Mouse (Mus musculus) midbrain, embryonic 12.5 days (tissue): ENCODE data around the gene Poldip3. TPM values are rescaled to one million over a fixed set of nuclear protein-coding genes. Genes with fewer than 3 reads are reported as not detected.
A peak's percentile ranks its signal among the peaks of the same experiment; 100 is the strongest.

Source experiments
- ATAC-seq: fragments of 200-750 bp; cut with Nextera tagmentation; 2 replicates; pipeline ENCODE4 v1.8.0; 2017; ENCODE audit warnings: low read depth, moderate TSS enrichment, moderate library complexity; ENCODE audit not compliant: low FRiP score
- H3K27ac ChIP-seq: fragments of 300-500 bp; sonication (generic); replicated peaks from 2 replicates; pipeline ENCODE4 v1.5.1; 2016; ENCODE audit warnings: mild to moderate bottlenecking
- H3K27me3 ChIP-seq: fragments of 300-500 bp; sonication (generic); 2 replicates; pipeline ENCODE4 v1.6.1; 2016; ENCODE audit warnings: mild to moderate bottlenecking
- H3K36me3 ChIP-seq: fragments of 300-500 bp; sonication (generic); 2 replicates; pipeline ENCODE4 v1.6.1; 2016
- H3K4me1 ChIP-seq: fragments of 300-500 bp; sonication (generic); 2 replicates; pipeline ENCODE4 v1.6.1; 2016
- H3K4me2 ChIP-seq: fragments of 300-500 bp; sonication (generic); replicated peaks from 2 replicates; pipeline ENCODE4 v1.6.1; 2016; ENCODE audit warnings: mild to moderate bottlenecking, moderate library complexity
- H3K4me3 ChIP-seq: fragments of 300-500 bp; sonication (generic); 2 replicates; pipeline ENCODE4 v1.5.1; 2016; ENCODE audit warnings: mild to moderate bottlenecking
- H3K9ac ChIP-seq: fragments of 300-500 bp; sonication (generic); replicated peaks from 2 replicates; pipeline ENCODE4 v1.6.1; 2016; ENCODE audit warnings: mild to moderate bottlenecking, moderate library complexity
- H3K9me3 ChIP-seq: fragments of 300-500 bp; sonication (generic); 2 replicates; pipeline ENCODE4 v1.6.1; 2016; ENCODE audit warnings: mild to moderate bottlenecking
- WGBS: fragments of 180-500 bp; shearing (Covaris S2); methylation state at CpG from one replicate; pipeline ENCODE4 v1.1.7; 2016; 5-methylcytosine and 5-hydroxymethylcytosine counted together
- polyA plus RNA-seq: library from polyadenylated mRNA; unstranded; fragments of >200 nt; fragmentation: Nextera tagmentation; extraction: Ambion mirVana; gene quantifications from 2 replicates; pipeline ENCODE4 v1.2.1, GENCODE M21; 2016

The Poldip3 gene
- polyA plus RNA-seq, 1 experiment from 2014 or later, result 183 TPM

DNA sequence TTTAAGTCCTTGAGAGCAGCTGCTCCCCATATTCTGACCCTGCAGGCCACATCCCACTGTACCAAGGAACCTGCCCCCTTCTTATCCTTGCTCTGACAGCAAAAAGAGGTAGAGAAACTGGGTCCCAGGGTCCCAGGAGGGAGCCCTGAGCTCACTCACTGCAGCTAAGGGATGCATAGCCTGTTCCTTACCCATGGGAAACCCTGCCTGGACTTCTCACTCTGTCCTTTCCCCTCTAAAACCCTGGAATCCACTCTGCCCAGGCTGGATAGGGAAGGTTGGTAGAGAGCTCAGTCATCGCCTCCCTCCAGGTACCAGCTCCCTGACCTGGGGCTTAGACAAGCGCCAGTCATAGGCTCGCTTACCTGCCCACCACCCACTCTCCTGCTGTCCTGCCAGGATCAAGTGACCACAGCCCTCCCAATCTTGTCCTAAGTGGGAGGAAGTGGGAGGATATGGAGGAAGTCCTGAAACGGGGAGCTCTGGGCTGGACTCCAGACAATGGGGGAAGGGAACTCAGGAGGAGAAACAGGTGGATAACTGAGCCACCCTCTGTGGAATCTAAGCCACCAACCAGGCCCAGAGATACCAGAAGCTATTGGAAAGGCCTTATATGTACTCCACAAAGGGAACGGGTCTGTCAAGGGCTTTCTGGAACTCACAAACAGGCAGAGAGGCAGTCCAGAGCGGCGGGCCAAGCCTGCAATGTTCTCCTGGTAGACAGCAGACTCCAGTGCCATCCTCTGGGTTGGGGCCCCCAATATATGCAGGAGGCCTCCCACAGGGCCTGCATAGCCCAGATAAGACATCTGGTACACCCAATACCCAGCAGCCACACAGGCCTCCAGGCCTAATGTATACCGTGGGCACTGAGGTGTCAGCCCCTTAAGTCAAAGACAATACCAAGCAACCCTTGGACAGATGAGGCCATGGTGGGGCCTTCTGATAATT is 20.9 kb upstream of the Poldip3 start:
- H3K27ac ChIP-seq, result no peak overlapping the region
- ATAC-seq, result no peak
- WGBS, result 84% methylated on average over 8 of the region's 8 CpGs
- peaks cover 28% of the 10 kb centered on the region for H3K4me1 ChIP-seq
- H3K9me3 ChIP-seq, result no peaks in the 10 kb centered on the region
- no peak overlapping the region for H3K4me3 ChIP-seq
- H3K4me2 ChIP-seq, result peak overlapping the region; percentile 13; the same call in 1 of the 2 replicates
- H3K9ac ChIP-seq, result 0 out of 2 replicates have a peak overlapping the region, but pooled peaks have one; percentile 6
- H3K27me3 ChIP-seq, result no peaks in the 10 kb centered on the region
- H3K36me3 ChIP-seq, result peaks cover 6% of the 10 kb centered on the region; the same call in 1 of the 2 replicates

DNA sequence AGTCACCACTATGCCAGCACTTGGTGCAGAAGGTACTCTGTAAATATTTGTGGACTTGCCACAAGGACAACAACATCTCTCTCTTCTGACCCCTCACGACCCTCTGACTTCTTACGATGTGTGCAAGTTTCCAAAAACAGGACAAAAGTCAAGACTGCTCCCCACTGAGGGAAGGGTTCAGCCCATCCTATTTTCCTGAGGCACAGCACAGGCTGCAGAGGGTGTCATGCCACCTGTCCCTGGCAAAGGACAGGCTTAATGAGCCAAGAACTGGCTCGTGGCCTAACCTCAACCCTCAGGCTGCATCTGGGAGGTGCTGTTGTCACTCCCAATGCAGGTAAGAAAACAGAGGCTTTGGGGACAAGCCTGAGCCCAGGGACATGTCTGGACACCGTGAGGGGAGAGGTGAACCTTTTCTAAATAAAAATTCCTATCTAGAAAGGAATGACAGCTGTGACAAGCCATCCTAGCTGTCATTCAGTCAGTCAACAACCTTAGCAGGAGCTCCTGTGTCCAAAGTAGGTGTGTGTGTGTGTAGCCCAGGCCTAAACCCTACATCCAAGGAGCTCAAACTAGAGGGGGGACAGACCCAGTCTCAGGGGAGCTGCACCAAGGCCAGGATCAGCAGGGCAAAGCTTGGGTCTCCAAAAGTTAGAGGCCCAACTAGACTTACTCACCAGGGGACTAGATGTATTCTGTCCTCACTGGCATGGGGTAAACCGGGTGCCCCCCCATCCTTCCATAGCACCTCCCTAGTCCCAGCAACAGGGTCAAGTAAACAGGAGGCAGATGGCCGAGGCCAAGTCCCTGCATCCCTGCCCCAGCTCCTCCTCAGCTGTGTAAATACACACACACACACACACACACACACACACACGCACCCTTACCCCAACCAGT is 19.9 kb upstream of the Poldip3 start:
- Histone ChIP-seq H3K4me1 (peaks cover 28% of the 10 kb centered on the region), H3K27ac (no peak overlapping the region), H3K4me2 (0 out of 2 replicates have a peak overlapping the region, but pooled peaks have one; percentile 13), H3K9me3 (no peaks in the 10 kb centered on the region), H3K4me3 (no peak overlapping the region), H3K36me3 (peaks cover 10% of the 10 kb centered on the region; the same call in 1 of the 2 replicates), H3K9ac (no peak overlapping the region; the same call in 1 of the 2 replicates), H3K27me3 (no peaks in the 10 kb centered on the region)
- ATAC-seq, result no peak
- WGBS, result 82% methylated on average over 7 of the region's 7 CpGs

DNA sequence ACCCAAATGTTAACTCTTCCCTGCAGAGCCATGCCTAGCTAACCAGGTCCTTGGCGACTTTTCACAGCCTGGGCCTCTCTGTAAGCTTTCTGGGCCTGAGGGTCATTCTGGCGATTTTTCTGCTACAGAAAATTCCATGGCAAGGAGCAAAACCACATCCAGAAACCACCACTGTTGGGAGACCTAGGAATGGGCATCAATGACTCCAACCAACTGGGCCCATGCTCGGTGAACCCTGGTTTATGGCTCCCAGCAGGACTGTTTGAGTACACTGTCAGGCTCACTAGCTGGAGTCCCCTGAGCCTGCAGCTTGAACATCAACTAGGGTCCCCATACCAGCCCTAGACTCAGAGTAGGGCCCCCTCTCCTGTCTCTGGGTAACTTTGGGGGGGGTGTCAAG is 19.1 kb upstream of the Poldip3 start:
- ATAC-seq, result no peak
- no peaks in the 10 kb centered on the region for H3K27me3 ChIP-seq
- no peak overlapping the region for H3K4me2 ChIP-seq
- peaks cover 28% of the 10 kb centered on the region for H3K4me1 ChIP-seq
- 84% methylated on average over 3 of the region's 3 CpGs for WGBS
- H3K9me3 ChIP-seq, result no peaks in the 10 kb centered on the region
- H3K4me3 ChIP-seq, result no peak overlapping the region
- no peak overlapping the region for H3K27ac ChIP-seq
- peaks cover 10% of the 10 kb centered on the region; the same call in 1 of the 2 replicates for H3K36me3 ChIP-seq
- H3K9ac ChIP-seq, result no peak overlapping the region

DNA sequence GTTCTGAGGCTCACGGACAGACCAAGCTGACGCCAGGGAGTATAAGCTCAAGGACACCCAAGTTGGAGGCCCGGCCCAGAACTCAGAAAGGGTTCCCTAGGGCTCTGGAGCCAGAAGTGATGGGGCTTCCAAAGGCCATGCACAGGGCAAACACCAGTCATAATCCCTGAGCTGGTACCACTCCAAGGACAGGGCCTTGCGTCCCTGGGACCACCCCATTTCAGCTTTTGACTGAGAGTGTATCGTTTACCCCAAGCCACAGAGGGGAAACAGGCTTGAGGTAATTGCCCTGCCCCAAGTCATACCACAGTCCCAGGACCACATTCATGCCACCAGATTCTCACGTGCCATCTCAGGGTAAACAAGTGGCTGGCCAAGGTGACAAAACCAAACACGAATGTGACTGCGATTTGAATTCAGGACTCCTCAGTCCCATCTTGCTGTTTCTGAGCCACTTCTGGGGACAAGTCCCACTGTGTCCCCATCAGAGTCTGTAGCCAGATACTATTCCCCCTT is 18.4 kb upstream of the Poldip3 start:
- H3K27me3 ChIP-seq, result no peaks in the 10 kb centered on the region
- ATAC-seq, result no peak
- no peaks in the 10 kb centered on the region for H3K9me3 ChIP-seq
- H3K9ac ChIP-seq, result no peak overlapping the region
- peaks cover 23% of the 10 kb centered on the region for H3K4me1 ChIP-seq
- peaks cover 17% of the 10 kb centered on the region; the same call in 1 of the 2 replicates for H3K36me3 ChIP-seq
- H3K4me3 ChIP-seq, result no peak overlapping the region
- 92% methylated on average over 8 of the region's 8 CpGs for WGBS
- H3K4me2 ChIP-seq, result no peak overlapping the region
- no peak overlapping the region for H3K27ac ChIP-seq

DNA sequence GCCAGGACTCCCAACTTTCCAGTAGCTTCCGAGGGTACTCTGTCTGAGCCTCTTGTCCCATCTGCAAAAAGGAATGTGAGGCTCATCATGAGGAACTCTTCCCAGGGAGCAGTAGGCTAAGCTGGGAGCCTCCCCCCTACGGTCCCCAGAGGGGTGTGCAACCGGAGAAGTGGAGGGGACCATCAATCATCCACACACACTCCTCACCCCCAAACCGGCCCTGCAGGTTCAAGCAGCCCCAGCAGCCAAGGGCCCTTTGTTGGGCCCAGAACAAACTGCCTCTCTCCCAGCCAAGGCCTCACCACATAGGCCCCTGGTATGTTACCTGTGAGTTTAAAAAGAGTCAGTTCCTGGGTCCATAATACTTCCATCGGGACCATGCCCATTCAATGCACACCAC is 17.9 kb upstream of the Poldip3 start:
- no peak for ATAC-seq
- Histone ChIP-seq H3K9me3 (no peaks in the 10 kb centered on the region), H3K27me3 (no peaks in the 10 kb centered on the region), H3K9ac (no peak overlapping the region), H3K27ac (no peak overlapping the region), H3K4me2 (no peak overlapping the region), H3K4me3 (no peak overlapping the region), H3K36me3 (peaks cover 21% of the 10 kb centered on the region; the same call in 1 of the 2 replicates), H3K4me1 (peaks cover 21% of the 10 kb centered on the region)
- 81% methylated on average over 5 of the region's 5 CpGs for WGBS

DNA sequence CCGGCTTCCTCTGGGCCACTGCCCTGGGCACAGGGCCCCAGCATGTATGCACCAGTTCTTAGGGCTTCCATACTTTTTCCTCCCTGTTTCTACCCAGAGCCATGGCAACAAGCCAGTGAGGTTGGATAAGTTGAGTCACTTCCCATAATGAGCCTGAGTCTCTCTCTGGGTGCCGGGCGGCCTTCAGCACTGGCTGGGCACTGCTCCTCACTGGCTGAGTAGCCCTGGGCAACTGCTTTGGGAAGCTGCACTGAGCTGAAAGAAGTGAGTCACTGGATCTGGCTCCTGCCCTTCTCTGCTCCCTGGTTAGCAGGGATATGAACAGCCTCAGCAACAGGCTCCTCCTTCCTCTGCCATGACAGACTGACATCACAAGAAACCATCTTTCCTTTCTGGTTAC is 17.5 kb upstream of the Poldip3 start:
- no peak overlapping the region for H3K27ac ChIP-seq
- no peak overlapping the region for H3K9ac ChIP-seq
- 95% methylated on average over 3 of the region's 3 CpGs for WGBS
- no peaks in the 10 kb centered on the region for H3K27me3 ChIP-seq
- ATAC-seq, result no peak
- peaks cover 26% of the 10 kb centered on the region for H3K36me3 ChIP-seq
- H3K4me2 ChIP-seq, result no peak overlapping the region
- no peak overlapping the region for H3K4me3 ChIP-seq
- H3K9me3 ChIP-seq, result no peaks in the 10 kb centered on the region
- peaks cover 22% of the 10 kb centered on the region for H3K4me1 ChIP-seq

DNA sequence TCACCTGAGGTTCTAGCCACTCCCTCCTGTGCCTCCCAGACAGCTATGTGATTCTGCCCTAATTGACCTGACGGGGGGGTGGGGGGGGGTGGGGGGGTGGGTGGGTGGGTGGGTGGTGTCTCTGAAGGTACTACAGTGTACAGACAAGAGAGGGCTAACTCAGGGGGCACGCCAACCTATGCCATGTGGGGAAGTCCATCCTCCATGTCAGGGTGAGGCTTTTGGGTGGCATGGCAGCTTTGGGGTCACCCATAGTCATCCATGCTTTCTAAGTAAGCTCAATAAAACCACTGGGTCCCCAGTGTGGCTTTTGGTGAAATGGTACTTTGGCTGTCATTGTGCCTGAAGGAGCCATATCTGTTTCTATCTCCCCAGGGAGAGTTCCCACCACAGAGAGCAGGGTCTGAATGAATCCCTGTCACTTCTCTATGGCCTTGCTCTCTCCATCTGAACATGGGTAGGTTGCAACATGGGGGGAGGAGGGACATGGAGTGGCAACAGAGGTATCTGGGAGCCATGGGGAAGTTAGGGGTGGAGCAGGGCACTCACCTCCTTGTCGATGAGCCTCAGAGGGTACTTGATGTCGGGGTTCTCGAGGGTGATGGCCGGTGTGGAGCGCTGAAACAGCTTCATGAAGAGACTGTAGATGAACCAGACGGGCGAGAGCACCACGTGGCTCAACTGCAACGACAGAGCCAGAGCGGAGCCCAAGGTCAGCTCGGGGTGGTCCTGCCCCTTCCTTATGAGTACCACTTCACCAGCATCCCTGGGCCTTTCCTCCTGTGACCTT is 16.5 kb upstream of the Poldip3 start:
- Histone ChIP-seq H3K4me1 (peaks cover 22% of the 10 kb centered on the region), H3K27me3 (no peaks in the 10 kb centered on the region), H3K27ac (no peak overlapping the region), H3K36me3 (peaks cover 33% of the 10 kb centered on the region), H3K9me3 (no peaks in the 10 kb centered on the region), H3K4me2 (no peak overlapping the region), H3K4me3 (no peak overlapping the region), H3K9ac (no peak overlapping the region)
- 90% methylated on average over 13 of the region's 13 CpGs for WGBS
- no peak for ATAC-seq

DNA sequence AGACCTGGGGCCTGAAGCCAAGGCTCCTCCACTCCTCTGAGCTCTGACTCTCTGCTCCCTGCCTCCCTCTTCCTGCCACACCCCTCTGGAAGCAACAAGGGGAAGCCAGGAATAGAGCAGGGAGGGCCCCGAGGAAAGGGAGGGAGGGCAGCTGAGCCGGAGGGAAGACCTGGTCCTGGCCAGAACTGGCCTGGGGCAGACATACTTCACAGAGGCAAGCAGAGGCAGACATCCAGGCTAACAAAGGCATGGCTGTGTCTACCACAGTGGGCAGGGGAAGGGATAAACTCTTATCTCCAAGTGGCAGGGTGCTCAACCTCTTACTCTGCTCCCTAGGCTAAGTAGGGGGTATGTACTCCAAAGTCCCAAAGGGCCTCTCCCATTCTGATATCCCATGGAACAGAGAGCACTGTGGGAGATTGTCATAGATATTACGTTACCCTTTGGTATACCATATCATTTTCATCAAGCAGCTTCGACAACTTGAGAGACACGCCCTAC is 15.8 kb upstream of the Poldip3 start:
- H3K27ac ChIP-seq, result no peak overlapping the region

DNA sequence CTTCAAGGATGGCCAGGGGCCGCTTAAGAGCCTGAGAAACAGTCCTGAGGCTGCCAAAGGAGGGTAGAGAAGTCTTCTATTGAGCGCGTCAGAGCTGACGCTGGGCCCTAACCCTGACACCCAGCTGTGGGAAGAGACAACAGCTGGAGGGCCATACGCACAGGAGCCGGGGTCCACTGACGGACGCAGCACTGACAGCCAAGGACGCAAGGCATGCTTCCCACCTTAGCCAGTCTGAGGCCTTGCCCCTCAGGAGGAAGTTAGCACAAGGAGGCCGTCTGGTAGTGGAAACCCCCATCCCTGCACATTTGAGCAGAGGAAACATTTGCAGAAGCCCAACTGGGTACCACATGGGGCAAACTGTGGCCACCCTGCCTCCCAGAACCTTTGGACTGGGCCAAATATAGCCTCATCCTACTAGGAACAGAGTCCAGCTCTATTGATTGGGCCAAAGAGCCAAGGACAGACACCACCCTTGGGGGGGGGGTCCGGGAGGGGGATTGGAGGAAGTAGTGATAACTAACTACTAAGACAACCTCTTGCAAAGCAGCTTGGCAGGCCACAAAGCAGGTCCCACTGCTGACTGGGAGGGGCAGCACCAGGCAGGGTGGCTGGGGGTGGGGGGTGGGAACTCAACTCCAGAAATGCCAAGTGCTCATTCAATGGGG is 13.8 kb upstream of the Poldip3 start:
- Histone ChIP-seq H3K9me3 (no peaks in the 10 kb centered on the region), H3K4me2 (no peak overlapping the region), H3K27ac (no peak overlapping the region), H3K27me3 (no peaks in the 10 kb centered on the region), H3K4me1 (peaks cover 11% of the 10 kb centered on the region; the same call in 1 of the 2 replicates), H3K4me3 (no peak overlapping the region), H3K36me3 (peaks cover 60% of the 10 kb centered on the region), H3K9ac (no peak overlapping the region)
- WGBS, result 92% methylated on average over 11 of the region's 11 CpGs
- no peak for ATAC-seq

More for the DNA sequence above, 15.8 kb upstream of the Poldip3 start:
- Histone ChIP-seq H3K9ac (no peak overlapping the region), H3K27me3 (no peaks in the 10 kb centered on the region), H3K4me3 (no peak overlapping the region), H3K9me3 (no peaks in the 10 kb centered on the region), H3K36me3 (peaks cover 40% of the 10 kb centered on the region), H3K4me2 (no peak overlapping the region), H3K4me1 (peaks cover 16% of the 10 kb centered on the region)
- ATAC-seq, result no peak
- 77% methylated on average over 5 of the region's 5 CpGs for WGBS

DNA sequence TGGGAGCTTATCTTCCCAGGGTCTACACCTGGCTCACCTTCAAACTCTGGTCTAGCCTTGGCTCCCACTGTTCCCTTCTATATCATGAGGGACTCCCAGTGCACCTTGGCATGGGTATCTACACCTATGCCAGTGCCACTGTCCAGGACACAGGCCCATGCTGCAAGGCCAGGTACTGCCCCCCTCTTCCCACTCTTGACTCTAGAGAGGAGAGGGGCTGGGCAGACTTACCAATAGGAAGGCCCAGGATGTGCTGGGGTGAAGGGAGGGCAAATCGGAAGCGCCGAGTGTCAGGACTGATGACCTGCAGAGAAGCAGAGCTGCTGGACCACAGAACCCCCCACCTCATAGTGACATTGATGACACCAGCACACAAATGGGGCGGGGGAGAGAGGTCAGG is 12.8 kb upstream of the Poldip3 start:
- no peak overlapping the region for H3K27ac ChIP-seq
- no peak overlapping the region for H3K4me2 ChIP-seq
- H3K4me3 ChIP-seq, result no peak overlapping the region
- peaks cover 70% of the 10 kb centered on the region for H3K36me3 ChIP-seq
- H3K9ac ChIP-seq, result no peak overlapping the region
- peaks cover 11% of the 10 kb centered on the region; the same call in 1 of the 2 replicates for H3K4me1 ChIP-seq
- no peak for ATAC-seq
- H3K27me3 ChIP-seq, result no peaks in the 10 kb centered on the region
- WGBS, result 91% methylated on average over 4 of the region's 4 CpGs
- no peaks in the 10 kb centered on the region for H3K9me3 ChIP-seq
